Mouse (Mus musculus): ENCODE data around the gene Senp5.
"Not testable (repeated sequence)": the region's sequence is repeated elsewhere in the genome, so short reads cannot be mapped to it uniquely, and the experiment has no call there.

The Senp5 gene

DNA sequence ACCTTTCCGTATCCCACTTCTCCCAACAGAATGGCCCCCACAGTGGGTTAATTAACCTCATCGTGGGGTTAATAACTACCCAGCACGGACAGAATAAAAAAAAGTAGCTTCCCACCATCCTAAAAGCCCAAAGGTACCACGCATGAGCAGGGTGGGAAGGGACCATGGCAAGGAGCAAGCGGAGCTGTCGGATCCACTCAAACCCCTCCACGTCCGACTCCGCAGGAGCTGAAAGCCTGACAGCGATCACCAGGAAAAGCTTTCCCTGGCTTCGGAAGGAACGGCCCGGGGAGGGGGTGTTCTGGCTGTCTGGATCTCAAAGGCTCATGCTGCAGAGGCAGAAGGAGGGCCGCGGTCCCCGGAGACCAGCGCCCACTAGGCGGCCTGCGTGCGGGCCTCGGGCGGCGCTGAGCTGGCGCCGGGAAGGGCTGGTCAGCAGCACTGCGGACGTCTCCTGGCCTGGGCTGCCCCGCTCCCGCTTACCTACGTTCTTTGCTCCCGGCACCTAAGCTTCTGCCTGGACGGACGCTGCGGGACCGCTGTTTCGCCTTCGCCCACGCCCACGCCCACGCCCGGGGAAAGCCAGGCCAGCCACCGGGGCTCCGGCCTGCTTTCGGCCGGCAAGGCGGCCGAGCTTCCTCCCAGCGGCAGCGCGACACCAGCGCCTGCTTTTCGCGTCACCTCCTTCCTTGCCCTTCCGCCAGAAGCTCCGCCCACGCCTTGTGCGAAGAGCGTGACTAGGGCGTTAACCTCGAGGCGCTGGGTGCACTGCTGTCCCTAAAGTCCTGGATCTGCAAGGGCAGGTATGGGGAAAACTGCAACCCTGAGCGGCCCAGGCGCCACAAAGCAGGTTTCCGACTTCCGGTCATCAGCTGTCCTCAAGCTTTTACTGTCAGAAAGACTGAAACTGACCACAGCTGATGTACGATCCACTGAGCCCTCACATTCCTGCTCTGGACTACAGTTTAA lies at the start of gene Senp5:
Gene Senp5 (minus strand): TSS at position 779 of the 969 bp plus-strand sequence.
- DNase-seq (ENCODE audit: low read depth, low spot score), result peak; percentile 85

DNA sequence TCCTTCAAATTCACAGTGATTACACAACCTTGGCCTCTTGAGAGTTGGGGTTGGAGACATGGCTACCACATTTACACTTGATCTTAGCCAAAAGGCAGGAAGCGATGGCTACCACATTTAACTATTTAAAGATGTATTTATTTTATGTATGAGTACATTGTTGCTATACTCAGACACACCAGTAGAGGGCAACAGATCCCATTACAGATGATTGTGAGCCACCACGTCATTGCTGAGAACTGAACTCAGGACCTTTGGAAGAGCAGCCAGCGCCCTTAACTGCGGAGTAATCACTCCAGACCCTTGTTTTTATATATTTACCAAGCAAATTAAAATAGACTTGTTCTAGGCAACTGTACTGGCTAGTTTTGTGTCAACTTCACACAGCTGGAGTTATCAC lies 39.3 kb upstream of the Senp5 start:
- no peak for DNase-seq (ENCODE audit: low read depth, low spot score)

DNA sequence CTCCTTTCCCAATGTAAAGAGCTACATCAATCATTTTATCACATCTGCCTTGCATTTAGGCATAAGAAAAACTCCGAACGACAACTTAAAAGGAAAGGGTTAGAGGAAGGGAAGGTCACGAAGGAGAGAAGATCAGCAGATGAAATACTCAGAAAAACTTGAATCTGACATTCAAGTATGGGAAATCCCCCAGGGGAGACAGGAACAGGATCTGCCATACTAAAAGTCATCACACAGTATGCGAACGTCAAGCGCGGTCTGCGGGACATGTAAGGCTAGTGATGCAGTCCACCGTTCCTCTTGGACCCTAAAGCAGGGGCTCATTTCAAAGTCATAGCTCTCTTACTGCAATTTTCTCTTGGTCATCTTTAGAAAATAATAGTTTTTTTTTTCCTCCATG lies 16.6 kb upstream of the Senp5 start:
- DNase-seq (ENCODE audit: low read depth, low spot score), result no peak

DNA sequence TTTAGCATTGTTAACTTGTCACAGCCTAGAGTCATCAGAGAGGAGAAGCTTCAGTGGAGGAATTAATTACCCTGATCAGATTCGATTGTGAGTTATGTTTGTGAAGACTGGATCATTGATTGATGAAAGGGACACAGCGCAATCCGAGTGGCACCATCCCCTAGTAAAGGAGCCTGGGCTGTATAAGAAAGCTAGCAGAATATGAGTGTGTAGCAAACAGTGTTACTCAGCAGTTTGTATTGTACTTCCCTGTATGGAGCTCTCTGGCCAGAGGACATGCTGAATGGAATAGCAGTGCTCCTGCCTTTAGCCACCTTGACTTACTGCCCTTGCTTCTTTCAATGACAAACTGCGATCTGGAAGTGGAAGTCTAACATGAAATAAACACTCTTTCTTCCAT lies 7.2 kb upstream of the Senp5 start:
- no peak for DNase-seq (ENCODE audit: low read depth, low spot score)

DNA sequence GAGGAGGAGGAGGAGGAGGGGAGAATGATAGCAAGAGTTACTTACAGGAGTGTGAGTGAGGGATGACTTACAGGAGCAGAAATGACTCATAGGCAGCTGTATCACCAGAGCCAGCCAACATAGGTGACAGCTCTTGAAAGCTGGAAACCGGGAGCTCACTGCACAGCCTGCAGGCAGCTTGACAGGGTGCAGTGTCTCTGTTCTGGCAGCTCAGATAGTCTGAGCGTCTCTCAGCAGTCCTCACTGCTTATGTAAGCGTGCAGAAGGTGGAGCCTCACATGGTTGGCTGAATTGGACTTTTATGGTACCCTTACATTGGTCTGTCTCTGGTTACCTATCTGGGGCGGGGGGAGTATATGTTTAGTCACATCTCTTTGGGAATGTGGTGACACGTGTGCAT lies 6.8 kb upstream of the Senp5 start:
- DNase-seq (ENCODE audit: low read depth, low spot score), result no peak

DNA sequence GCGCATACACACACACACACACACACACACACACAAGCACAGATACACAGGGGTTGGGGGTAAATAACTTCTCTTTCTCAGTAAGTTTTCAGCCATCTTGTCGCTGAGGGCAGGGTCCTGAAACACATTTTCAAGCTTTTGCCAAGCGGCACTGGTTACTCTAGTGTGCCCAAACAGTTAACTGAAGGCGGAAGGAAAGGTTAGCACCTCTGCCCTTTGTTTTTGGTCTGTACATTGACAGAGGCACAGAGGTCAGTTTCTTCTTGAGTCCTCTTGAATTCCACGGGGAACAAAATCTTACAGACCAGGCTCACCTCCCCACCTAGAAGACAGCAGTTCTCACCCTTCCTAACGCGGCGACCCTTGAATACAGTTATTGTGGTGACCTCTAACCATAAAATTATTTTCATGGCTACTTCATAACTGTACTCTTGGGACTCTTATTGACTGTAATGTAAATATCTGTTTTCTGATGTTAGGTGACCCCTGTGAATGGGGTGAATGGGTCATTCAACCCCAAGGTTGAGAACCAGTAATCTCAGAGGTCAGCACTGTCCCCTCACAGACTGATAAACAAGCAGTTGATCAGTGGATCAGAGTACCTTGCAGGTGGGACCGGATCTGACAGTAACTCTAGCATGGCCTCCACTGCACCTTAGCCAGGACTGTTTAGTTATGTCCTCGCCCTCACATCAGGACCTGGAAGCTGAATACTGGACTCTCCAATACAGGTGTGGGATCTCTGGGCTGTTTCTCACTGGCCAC lies 5.6 kb upstream of the Senp5 start:
- no peak for DNase-seq (ENCODE audit: low read depth, low spot score)

DNA sequence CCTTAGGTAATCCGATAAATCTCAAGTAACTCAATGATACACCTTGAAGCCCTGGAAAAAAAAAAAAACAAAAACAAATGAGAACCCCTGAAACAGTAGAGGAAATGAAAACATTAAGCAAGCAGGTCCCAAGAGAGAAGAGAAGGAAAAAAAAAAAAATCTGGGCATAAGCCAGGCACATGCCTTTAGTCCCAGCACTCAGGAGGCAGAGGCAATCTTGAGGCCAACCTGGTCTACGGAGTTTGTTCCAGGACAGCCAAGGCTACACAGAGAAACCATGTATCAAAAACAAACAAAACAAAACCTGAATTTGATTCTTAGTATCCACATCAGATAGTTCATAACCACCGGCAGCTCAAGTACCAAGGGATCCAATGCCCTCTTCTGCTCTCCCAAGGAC lies 1.6 kb upstream of the Senp5 start:
- DNase-seq (ENCODE audit: low read depth, low spot score), result no peak

DNA sequence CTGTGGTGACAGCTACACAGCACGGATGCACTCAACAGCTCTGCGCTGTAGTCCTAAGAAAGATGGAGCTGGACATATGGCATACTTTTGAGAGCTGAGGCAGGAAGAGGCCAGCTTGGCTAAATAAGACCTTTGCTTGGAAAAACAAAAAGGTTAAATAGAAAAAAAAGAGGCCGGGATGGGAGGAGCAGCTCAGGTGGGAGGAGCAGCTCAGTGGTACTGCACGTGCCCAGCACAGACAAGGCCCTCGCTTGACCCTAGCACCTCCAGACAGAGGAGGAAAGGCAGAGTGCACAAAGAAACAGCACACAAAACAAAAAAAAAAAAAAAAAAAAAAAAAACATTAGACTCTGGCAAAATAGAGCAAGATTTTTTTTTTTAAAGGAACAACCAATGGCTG lies 6.7 kb downstream of the Senp5 start:
- DNase-seq (ENCODE audit: low read depth, low spot score), result no peak

DNA sequence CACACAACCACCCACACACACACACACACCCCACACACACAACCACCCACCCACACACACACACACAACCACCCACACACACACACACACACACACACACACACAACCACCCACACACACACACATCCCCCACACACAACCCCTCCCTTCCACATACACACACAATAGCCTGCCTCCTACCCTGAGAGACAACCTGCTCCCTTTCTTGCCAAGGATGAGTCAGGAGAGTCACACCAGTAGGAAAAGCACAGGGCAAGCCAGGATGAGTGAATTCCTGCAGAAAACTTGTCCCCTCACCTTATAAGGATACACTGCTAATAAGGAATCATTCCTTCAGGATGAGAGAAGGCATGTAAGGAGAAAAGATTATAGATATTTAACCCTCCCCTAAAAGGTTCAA lies 9.1 kb downstream of the Senp5 start:
- DNase-seq (ENCODE audit: low read depth, low spot score), result no peak

DNA sequence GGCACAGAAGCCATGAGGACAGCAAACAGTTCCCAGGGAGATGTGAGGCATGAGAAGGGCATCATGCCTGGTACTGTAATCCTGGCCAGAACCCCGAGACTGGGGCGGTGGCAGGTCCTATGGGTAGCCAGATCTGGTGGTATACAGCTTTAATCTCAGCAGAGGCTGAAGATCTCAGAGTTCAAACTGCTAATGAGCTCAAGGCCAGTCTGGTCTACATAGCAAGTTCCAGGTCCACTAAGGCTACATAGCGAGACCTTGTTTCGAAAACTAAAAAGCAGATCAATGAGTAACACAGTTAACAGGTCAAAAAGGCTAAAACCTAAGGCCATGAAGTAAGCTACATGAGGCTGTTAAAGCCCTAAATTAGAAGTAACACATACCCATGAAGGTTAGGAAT lies 9.9 kb downstream of the Senp5 start:
- no peak for DNase-seq (ENCODE audit: low read depth, low spot score)

DNA sequence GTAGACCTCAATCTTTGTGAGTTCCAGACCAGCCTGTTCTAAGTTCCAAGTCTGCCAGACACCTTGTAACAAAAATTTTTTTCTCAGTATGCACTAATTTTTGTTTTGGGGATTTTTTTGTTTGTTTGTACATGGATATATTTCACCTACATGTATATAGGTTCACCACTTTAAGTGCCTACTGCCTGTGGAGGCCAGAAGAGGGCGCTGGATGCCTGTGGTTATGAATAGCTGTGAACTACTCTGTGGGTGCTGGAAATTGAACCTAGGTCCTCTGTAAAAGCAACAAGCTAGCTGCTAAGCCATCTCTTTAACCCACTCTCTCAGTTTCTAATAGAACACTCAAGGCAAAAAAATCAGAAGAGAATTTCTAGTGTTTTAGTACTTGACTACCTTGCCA lies 11.0 kb downstream of the Senp5 start:
- DNase-seq (ENCODE audit: low read depth, low spot score), result no peak

DNA sequence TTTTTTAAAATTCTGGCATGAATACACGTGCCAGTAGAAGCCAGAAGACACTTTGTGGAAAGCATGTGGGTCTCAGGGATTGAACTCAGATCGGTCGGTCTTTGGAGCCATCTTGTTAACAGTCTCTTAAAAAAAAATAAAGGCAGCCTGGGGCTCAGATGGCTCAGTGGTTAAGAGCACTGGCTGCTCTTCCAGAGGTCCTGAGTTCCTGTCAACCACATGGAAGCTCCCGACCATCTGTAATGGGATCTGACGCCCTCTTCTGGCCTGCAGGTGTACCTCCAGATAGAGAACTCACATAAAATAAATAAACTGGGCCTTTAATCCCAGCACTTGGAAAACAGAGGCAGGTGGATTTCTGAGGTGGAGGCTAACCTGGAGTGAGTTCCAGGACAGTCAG lies 22.1 kb downstream of the Senp5 start:
- no peak for DNase-seq (ENCODE audit: low read depth, low spot score)

DNA sequence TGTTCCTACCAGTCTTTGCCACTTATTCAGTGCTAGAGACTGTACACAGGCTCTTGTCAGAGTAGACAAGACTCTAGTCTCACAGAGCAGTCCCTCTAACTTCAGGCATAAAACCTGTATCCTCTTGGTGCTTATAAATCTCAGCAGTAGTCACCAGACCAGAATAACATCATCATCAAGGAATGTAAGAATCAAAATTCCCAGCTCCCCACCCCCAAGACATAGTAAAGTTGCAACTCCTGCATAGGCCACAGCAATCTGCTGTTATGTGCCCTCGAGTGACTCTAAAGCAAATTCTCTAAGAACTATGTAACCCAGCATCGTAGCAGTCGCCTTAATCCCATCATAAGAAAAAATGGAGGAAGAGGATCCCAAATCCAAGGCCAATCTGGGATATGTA lies 23.6 kb downstream of the Senp5 start:
- no peak for DNase-seq (ENCODE audit: low read depth, low spot score)

DNA sequence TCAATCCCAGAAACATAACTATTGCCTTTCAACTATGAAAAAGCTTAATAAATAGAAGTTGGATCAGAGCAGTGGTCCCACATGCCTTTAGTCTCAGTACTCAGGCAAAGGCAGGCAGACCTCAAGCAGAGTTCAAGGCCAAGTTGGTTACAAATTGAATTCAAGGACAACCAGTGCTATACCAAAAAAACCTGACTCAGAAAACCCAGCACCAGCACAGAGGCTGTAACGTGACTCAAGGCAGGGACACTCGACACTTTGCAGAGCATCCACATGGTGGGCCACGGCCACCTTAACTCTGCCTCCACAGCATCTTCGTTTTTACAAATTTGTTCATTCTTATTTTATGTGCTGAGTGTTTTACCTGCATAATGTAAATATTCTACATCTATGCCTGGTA lies 27.8 kb downstream of the Senp5 start:
- no peak for DNase-seq (ENCODE audit: low read depth, low spot score)

DNA sequence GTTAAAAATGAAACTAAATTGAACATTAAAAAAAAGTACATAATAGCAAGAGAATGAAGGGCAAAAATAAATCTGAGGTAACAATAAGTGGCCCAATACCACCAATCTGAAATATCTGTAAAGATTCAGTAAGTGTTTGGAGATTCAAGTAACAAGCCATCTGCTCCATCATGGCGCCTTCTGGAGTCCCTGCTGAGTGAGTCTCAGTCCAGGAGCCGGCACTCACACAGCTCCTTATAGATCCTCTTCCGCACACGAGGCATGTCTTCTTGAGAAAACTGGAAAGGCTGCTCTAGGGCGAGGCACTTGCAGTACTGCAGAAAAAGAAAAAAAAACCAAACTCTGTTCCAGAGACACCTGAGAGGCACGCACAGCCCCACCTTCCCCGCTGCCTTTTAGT lies 39.9 kb downstream of the Senp5 start:
- DNase-seq (ENCODE audit: low read depth, low spot score), result no peak

DNA sequence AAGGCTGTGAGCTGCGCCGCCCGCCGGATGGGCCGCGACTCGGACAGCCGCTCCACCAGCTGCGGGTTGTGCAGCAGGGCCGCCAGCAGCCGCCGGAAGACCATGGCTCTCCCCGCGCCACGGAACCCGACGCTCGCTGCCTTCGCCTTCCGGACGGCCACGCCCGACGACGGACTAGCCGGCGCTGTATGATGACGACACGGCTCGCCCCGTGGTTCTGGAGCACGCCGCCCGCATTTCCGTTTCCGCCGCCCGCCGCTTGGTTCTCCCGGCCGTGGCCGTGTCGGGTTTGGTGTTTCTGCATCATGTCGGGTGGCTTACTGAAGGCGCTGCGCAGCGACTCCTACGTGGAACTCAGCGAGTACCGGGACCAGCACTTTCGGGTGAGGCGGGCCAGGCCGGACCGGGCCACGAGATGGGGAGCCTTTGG lies 54.7 kb downstream of the Senp5 start, which contains the start of the genes 0610012G03Rik and Ncbp2:
Gene 0610012G03Rik (minus strand): TSS at position 150 of the 430 bp plus-strand sequence.
Gene Ncbp2 (plus strand): TSS at position 169 of the 430 bp plus-strand sequence.
- peak; percentile 85 for DNase-seq (ENCODE audit: low read depth, low spot score)

DNA sequence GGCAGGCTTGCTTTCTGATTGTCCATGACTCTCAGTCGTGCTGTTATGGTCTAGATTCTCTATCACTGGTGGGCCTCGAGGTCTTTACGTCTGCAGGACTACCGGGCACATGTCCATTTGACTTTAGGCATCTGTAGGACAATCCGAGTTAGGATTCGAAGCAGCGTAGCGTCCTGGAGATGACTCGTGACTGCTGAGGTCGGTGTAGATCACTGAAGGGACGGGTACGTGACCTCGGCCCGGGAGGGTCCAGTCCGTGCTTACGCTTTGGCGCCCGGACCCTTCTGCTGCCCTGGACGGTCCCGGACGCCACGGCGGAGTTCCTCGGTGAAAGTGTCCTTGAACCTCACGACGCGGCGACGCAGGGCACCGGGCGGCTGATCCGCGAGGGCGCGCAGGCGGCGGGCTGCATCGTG lies 55.2 kb downstream of the Senp5 start:
- DNase-seq (ENCODE audit: low read depth, low spot score), result no peak

DNA sequence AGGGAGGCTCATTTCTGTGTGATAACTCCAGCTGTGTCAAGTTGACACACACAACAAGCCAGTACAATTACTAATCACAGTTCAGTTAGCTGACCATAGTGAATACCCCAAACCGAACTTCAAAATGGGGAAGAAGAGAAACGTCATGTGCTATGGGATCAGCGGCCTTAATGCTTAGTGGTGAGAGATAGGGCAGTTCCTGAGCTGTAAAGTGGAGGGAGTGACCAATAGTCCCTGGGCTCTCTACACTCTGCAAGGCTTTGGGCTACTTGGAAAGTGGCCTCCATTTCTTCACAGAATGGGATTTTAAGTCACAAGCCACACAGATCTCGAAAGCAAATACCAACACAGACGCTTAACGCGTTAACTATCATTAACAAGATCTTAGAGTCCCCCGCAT lies 55.8 kb downstream of the Senp5 start:
- peak; percentile 11 for DNase-seq (ENCODE audit: low read depth, low spot score)

DNA sequence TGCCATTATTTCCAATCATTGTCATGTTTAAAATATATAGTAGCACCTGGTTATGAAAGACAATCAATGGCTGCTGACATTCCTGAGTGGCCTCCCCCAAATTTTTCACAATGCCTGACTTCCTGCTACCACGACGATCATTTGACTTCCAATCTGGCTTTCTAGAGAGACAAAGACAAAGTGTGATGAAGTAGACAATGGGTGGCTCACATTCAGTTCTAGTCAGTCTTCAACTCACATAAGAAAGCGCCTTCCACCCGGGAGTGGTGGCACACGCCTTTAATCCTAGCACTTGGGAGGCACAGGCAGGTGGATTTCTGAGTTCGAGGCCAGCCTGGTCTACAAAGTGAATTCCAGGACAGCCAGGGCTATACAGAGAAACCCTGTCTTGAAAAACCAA lies 57.1 kb downstream of the Senp5 start:
- DNase-seq (ENCODE audit: low read depth, low spot score), result not testable (repeated sequence)

DNA sequence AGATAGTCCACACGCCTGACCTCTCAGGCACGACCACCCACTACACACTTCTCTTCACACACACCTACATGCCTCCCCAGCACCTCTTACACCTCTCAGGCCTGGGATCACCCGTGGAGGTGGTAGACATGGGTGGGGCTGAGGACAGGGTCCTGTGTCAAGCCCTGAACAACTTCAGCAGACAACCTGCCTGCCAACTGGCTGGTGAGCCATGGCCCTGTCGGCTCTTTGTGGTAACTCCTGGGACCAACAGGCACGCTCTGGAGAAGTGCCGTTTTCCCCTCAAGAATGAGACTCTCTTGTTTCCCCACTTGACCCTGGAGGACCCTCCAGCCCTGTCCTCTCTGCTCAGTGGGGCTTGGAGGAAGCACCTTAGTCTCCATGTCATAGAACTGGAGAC lies 57.7 kb downstream of the Senp5 start:
- DNase-seq (ENCODE audit: low read depth, low spot score), result no peak

DNA sequence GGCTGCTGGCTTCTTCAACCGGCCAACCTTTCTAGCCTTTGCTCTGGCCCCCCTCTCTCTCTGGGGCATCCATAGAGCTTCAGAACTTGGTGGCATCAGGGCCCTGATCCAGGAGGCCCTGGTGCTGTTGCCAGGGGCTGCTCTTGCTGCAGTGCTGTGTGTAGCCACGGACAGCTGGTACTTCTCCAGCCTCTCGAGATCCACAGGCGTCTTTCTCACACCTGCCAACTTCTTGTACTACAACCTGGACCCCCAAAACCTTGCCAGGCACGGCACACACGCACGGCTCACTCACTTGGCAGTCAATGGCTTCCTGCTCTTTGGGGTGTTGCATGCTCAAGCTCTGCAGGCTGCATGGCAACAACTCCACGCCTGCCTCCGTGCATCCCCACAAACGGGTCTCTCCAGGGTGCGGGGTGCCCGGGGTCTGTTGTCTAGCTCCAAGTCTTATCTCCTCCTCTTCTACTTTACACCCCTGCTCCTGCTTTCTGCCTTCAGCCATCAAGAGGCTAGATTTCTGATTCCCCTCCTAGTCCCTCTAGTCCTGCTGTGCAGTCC lies 58.3 kb downstream of the Senp5 start:
- no peak for DNase-seq (ENCODE audit: low read depth, low spot score)

DNA sequence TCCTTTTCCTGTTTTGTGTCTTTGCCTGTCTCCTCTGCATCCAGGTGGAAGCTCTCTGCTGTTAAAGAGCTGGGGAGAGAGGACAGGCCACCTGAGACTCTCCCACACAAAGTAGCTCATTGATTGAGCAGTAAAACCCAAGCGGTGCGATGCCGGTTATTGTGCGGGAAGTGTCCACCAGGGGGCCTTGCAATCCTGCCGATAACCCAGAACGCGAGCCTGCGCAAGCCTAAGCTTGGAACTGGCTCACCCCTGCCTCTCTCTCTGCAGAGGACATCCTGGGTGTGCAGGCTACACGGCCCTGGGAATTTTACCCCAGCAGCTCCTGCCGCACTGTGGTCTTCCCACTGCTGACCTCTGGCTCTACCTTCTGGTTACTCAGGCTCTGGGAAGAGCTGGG lies 59.1 kb downstream of the Senp5 start:
- DNase-seq (ENCODE audit: low read depth, low spot score), result peak; percentile 32
